In the genomic region with DNA sequence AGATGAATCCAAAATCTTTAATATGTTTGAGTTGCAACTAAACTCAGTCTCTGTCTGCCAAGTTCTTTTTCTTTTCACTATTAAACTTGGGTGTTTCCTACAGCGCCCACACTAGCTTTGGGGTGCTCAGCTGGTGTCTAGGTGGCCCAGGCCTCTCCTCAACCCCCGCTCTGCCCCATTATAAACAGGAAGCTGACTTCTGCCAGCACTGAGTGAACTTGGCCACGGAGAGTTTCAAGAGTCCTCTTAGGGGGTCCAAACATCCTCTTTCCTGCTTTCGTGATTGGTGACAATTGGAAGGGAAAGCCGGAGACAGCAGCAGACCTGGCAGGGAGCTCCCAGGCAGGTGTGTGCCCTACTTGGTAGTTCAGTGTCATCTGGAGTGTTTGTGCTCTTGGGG, we compare ENCODE assay signal across 14 mouse cellular contexts. TPM values are rescaled to one million over a fixed set of nuclear protein-coding genes. Genes with fewer than 3 reads are reported as not detected.
A peak's percentile ranks its signal among the peaks of the same experiment; 100 is the strongest.
DNase-seq lines count a peak whose midpoint lies in the region.
"Had no signal": no experiment of that assay in that cellular context is flagged by ENCODE, and none has a peak within 500 bp of the region (broad histone marks: within the 10 kb centered on the region; RNA-seq: fewer than 3 reads in every experiment).

No protein-coding gene starts in this region.

- WGBS in embryonic facial prominence, embryonic 10.5 days = 79% methylated on average over 5 of the region's 5 CpGs

- H3K4me3 ChIP-seq in embryonic facial prominence, embryonic 10.5 days = no peak overlapping the region
- H3K4me3 ChIP-seq: left cerebral cortex, adult 2 months; limb, embryonic 12.5 days had no signal

- no peaks in the 10 kb centered on the region for H3K36me3 ChIP-seq in embryonic facial prominence, embryonic 10.5 days (replicated peaks)
- H3K36me3 ChIP-seq: limb, embryonic 12.5 days had no signal

- H3K9me3 ChIP-seq in embryonic facial prominence, embryonic 10.5 days = 0 out of 2 replicates have a peak, but pooled peaks cover 2% of the 10 kb centered on the region

- 0 out of 2 replicates have a peak overlapping the region, but pooled peaks have one; percentile 0 for H3K27ac ChIP-seq in embryonic facial prominence, embryonic 10.5 days (replicated peaks)
- H3K27ac ChIP-seq: left cerebral cortex, adult 2 months; limb, embryonic 12.5 days had no signal

- DNase-seq in layer of hippocampus, adult 11-12 months (ENCODE audit: low spot score) = peak; percentile 13
- no peak for DNase-seq in layer of hippocampus, postnatal 36 days
- no peak for DNase-seq in embryonic facial prominence, embryonic 10.5 days (ENCODE audit: low spot score)
- peak; percentile 68 for DNase-seq in lung, postnatal 25 days (ENCODE audit: low spot score)
- peak; percentile 48 for DNase-seq in thymus, postnatal 25 days
- no peak for DNase-seq in right cerebral cortex, postnatal 25 days
- DNase-seq in right cerebral cortex, postnatal 14 days = no peak
- no peak for DNase-seq in adrenal gland, postnatal 10 days
- DNase-seq: adrenal gland, adult 2 months; cerebellum, adult 9-10 months; forebrain, postnatal 0 days; midbrain, embryonic 14.5 days had no signal

- peaks cover 8% of the 10 kb centered on the region for H3K4me1 ChIP-seq in embryonic facial prominence, embryonic 10.5 days
- H3K4me1 ChIP-seq: limb, embryonic 12.5 days had no signal

- no peaks in the 10 kb centered on the region; the same call in 1 of the 2 replicates for H3K27me3 ChIP-seq in embryonic facial prominence, embryonic 10.5 days (replicated peaks; ENCODE audit: low read depth, poor library complexity, severe bottlenecking)
- H3K27me3 ChIP-seq: limb, embryonic 12.5 days had no signal

RNA-seq across cellular contexts. Expression of a gene that starts 40.1 kb away (rescaled TPM):
- total RNA-seq in layer of hippocampus, postnatal 36 days (2021) = 10 to 100 TPM; 50.8 to 53.9 TPM
- 191 and 194 TPM in 2 replicates for polyA plus RNA-seq in embryonic facial prominence, embryonic 10.5 days (2016; fragmentation: Nextera tagmentation; extraction: Ambion mirVana)
- total RNA-seq in adrenal gland, postnatal 10 days (2021) = 10 to 100 TPM; 72.7 to 80.8 TPM

Comparison
In these comparisons a context has a peak if more than half of its experiments do, and no peak if none do; other contexts are left out.
1. DNase-seq: peak in layer of hippocampus, adult 11-12 months (single experiment), lung, postnatal 25 days (single experiment) and thymus, postnatal 25 days (single experiment); none in layer of hippocampus, postnatal 36 days (0 of 2), embryonic facial prominence, embryonic 10.5 days (single experiment), right cerebral cortex, postnatal 25 days (single experiment), right cerebral cortex, postnatal 14 days (single experiment) and adrenal gland, postnatal 10 days (single experiment).